Mouse (Mus musculus) hindbrain, embryonic 15.5 days (tissue): ENCODE measurements at regions not wholly inside any gene's neighbourhood (a gene's known extent, or its start where the extent isn't known, plus 50 kb on each side); places are given as distances from the start of the nearest gene placed in this dataset.

Source experiments
- ATAC-seq: fragments of 200-750 bp; cut with Nextera tagmentation; 2 replicates; pipeline ENCODE4 v1.8.0; 2017; ENCODE audit warnings: low read depth, moderate number of reproducible peaks, moderate TSS enrichment; ENCODE audit not compliant: low FRiP score
- H3K27ac ChIP-seq: fragments of 300-500 bp; sonication (generic); replicated peaks from 2 replicates; pipeline ENCODE4 v1.5.1; 2015; ENCODE audit warnings: mild to moderate bottlenecking, inconsistent platforms
- H3K27me3 ChIP-seq: fragments of 300-500 bp; sonication (generic); 2 replicates; pipeline ENCODE4 v1.6.1; 2015; ENCODE audit warnings: control low read depth, inconsistent platforms
- H3K36me3 ChIP-seq: fragments of 300-500 bp; sonication (generic); 2 replicates; pipeline ENCODE4 v1.6.1; 2015; ENCODE audit warnings: control low read depth, inconsistent platforms
- H3K4me1 ChIP-seq: fragments of 300-500 bp; sonication (generic); replicated peaks from 2 replicates; pipeline ENCODE4 v1.6.1; 2015; ENCODE audit warnings: control low read depth, inconsistent platforms
- H3K4me2 ChIP-seq: fragments of 300-500 bp; sonication (generic); 2 replicates; pipeline ENCODE4 v1.6.1; 2015; ENCODE audit warnings: moderate library complexity, mild to moderate bottlenecking, inconsistent platforms
- H3K4me3 ChIP-seq: fragments of 300-500 bp; sonication (generic); 2 replicates; pipeline ENCODE4 v1.5.1; 2015; ENCODE audit warnings: mild to moderate bottlenecking, inconsistent platforms
- H3K9ac ChIP-seq: fragments of 300-500 bp; sonication (generic); 2 replicates; pipeline ENCODE4 v1.6.1; 2015; ENCODE audit warnings: inconsistent platforms
- H3K9me3 ChIP-seq: fragments of 300-500 bp; sonication (generic); 2 replicates; pipeline ENCODE4 v1.6.1; 2016; ENCODE audit warnings: control low read depth, inconsistent platforms
- WGBS: fragments of 180-500 bp; shearing (Covaris S2); methylation state at CpG from one replicate; pipeline ENCODE4 v1.1.7; 2015; 5-methylcytosine and 5-hydroxymethylcytosine counted together

DNA sequence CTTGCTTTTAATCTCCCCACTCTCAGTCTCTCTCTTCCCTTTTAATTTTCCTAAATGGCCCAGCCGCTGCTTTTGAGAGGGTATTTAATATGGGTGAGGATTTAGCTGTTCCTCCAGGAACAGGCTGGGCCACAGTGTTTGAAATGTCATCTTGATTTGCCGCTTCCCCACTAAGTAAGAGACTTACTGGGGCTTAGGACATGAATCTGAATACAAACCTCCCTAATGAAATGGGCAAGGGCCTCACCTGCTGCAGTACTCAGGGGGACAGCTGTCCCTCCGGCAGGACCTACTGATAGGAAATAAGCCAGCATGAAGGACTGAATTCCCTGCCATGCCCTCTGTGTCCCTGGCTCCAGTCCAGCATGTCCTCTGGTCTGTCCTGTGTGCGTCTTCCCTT, 50.6 kb upstream of the Prr23a1 start:
- no peak for ATAC-seq
- Histone ChIP-seq H3K27me3 (no peaks in the 10 kb centered on the region), H3K36me3 (no peaks in the 10 kb centered on the region), H3K27ac (no peak overlapping the region), H3K9ac (no peak overlapping the region), H3K4me1 (no peaks in the 10 kb centered on the region), H3K9me3 (no peaks in the 10 kb centered on the region), H3K4me2 (no peak overlapping the region), H3K4me3 (no peak overlapping the region)
- WGBS: 74% methylated on average over 4 of the region's 4 CpGs

DNA sequence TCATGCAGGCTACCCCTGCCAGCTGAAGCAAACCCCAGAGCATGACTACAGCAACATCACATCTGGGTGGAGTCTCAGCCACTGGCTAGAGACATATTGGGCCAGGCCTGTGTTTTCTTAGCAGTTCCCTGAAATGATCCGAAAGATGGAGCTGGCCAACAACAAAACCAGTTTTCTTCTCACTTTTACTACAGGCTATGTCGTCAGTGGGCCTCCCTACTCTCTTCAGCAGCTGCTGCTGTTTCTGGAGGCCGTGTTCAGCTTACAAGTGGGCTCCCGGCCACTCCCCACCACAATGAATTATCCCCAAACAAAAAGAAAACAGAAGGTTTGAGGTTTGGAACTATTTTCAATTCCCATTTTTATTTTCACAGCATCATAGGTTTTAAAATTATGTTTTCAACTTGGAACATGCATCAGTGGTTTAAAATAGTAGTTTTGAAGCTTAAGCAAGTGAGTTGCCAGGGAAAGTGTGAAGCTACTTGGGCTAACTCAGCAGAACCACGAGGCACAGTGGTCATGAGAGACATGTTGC, 68.6 kb upstream of the Prr23a1 start:
- no peaks in the 10 kb centered on the region for H3K27me3 ChIP-seq
- no peak overlapping the region for H3K27ac ChIP-seq
- no peaks in the 10 kb centered on the region for H3K36me3 ChIP-seq
- no peak for ATAC-seq
- H3K9ac ChIP-seq: no peak overlapping the region
- no peak overlapping the region for H3K4me2 ChIP-seq
- no peak overlapping the region for H3K4me3 ChIP-seq
- 79% methylated on average over 5 of the region's 5 CpGs for WGBS
- no peaks in the 10 kb centered on the region for H3K9me3 ChIP-seq
- H3K4me1 ChIP-seq: no peaks in the 10 kb centered on the region

DNA sequence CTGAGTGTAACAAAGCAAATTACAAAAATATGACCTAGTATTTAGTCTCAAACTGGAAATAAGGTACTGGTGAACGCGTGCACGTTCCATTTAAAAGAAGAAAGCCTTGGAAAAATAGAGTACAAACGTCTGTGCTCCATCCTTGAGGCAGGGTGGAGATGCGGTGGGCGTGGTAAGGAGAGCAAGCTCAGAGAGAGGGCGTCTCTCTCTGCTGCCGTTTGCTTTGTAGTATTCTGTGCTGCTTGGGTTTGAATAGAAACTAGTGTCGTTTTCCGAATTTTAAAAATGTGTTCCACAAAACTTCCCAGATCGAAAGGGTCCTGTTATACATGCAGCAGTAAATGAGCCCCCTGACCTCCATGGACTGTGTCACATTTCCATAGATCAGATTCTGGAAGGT, 69.1 kb upstream of the Prr23a1 start:
- Histone ChIP-seq H3K27me3 (no peaks in the 10 kb centered on the region), H3K4me1 (no peaks in the 10 kb centered on the region), H3K27ac (no peak overlapping the region), H3K36me3 (no peaks in the 10 kb centered on the region), H3K9me3 (no peaks in the 10 kb centered on the region), H3K9ac (no peak overlapping the region), H3K4me2 (no peak overlapping the region), H3K4me3 (no peak overlapping the region)
- ATAC-seq: no peak
- WGBS: 79% methylated on average over 11 of the region's 11 CpGs

DNA sequence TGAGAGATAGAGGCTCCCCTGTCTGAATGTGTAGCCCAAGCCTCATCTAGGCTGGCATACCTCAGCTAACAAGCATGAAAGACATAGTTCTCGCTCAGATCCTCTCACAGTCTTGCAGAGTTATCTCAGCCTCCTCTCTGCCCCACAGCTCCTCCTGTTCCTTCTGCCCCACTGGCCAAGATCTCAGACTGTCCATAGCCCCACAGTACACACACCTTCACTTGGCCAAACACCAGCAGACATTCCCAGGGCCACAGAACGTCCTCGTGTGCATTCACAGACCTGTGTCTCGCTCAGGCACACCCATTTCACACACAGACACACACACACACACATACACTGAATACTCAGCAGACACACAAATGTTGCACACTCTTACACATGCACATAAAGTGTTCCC, 87.5 kb upstream of the Prr23a1 start:
- WGBS: 83% methylated on average over 4 of the region's 4 CpGs
- Histone ChIP-seq H3K4me1 (no peaks in the 10 kb centered on the region), H3K9ac (no peak overlapping the region), H3K4me3 (no peak overlapping the region), H3K4me2 (no peak overlapping the region), H3K9me3 (no peaks in the 10 kb centered on the region), H3K27me3 (no peaks in the 10 kb centered on the region), H3K27ac (no peak overlapping the region), H3K36me3 (no peaks in the 10 kb centered on the region)
- ATAC-seq: no peak

DNA sequence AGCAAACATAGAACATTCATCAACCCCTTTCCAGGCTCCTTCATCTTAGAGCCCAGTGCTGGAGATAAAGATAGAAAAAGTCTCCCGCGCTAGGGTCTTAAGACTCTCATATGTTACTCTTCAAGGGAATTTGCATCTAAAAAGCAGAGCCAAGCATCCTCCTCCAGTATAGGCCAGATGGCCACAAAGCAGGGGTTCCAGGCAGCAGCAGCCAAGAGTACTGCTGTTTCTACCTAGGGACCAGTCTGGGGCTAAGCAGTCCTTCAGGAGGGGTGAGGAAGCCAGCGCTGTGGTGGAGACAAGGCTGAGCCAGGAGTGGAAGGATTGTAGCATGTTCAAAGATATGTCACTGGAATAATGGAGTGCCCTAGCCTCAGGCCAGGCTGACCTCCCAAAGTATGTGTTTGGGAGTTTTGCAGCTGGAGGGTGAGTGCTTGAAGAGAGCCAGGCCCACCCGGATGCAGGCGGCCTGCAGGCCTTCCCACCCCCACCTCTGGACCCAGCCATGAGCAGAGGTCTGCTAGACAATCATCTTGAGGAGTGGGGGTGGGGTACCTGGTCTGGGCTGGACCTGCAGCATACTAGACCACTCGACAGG, 88.8 kb upstream of the Prr23a1 start:
- Histone ChIP-seq H3K4me3 (no peak overlapping the region), H3K36me3 (no peaks in the 10 kb centered on the region), H3K9ac (no peak overlapping the region), H3K4me1 (no peaks in the 10 kb centered on the region), H3K27me3 (no peaks in the 10 kb centered on the region), H3K27ac (no peak overlapping the region), H3K4me2 (no peak overlapping the region), H3K9me3 (no peaks in the 10 kb centered on the region)
- WGBS: 75% methylated on average over 6 of the region's 6 CpGs
- ATAC-seq: no peak

DNA sequence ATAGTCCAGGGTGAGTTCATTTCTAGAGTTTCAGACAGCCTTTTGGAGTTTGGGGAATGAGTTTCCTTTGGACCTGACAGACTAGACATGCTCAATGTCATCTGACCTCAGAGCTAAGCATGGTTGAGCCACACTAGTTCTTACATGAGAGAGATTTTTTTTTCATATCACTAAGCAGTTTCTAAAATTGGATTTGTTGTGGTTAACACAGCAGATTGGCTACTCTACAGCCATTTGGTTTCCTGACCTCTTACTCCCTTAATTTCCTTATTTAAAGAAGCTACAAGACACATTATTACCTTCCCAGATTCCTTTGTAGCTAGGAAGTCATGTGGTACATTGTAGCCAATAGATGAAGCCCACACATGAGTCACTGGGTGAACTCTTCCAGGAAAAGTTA, 98.5 kb upstream of the Prr23a1 start:
- Histone ChIP-seq H3K4me3 (no peak overlapping the region), H3K27ac (no peak overlapping the region), H3K4me2 (no peak overlapping the region), H3K4me1 (no peaks in the 10 kb centered on the region), H3K27me3 (no peaks in the 10 kb centered on the region), H3K36me3 (no peaks in the 10 kb centered on the region), H3K9ac (no peak overlapping the region), H3K9me3 (no peaks in the 10 kb centered on the region)
- no peak for ATAC-seq

DNA sequence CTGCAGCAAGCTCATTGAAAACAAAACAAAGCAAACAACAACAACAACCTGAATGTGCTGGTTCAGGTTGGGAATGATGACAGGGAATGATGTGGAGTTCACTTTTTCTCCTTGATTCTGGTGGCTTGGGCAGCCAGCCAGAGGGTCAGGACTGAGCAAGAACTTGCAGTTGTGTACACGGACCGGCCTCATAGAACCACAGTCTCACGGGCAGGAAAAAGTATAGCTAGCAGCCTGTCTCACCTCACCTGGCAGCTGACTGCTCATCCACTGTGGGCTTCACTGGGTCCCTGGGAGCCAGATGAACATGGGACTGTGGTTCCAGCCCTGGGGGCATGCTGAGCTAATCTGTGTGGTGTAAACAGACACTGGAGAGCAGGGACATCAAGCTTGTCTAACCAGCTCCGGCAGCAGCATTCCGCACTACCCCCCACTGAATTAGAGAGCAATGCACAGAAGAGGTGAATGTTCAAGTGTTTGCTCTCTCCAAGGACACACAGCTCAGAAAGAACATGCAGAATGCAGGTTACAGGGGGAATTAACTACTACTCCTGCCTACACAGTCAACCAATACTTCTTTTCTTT, 114.9 kb upstream of the Prr23a1 start:
- Histone ChIP-seq H3K4me3 (no peak overlapping the region), H3K9me3 (no peaks in the 10 kb centered on the region), H3K4me2 (no peak overlapping the region), H3K9ac (no peak overlapping the region), H3K36me3 (no peaks in the 10 kb centered on the region), H3K27ac (no peak overlapping the region), H3K4me1 (no peaks in the 10 kb centered on the region), H3K27me3 (no peaks in the 10 kb centered on the region)
- 61% methylated on average over 5 of the region's 5 CpGs for WGBS
- no peak for ATAC-seq

DNA sequence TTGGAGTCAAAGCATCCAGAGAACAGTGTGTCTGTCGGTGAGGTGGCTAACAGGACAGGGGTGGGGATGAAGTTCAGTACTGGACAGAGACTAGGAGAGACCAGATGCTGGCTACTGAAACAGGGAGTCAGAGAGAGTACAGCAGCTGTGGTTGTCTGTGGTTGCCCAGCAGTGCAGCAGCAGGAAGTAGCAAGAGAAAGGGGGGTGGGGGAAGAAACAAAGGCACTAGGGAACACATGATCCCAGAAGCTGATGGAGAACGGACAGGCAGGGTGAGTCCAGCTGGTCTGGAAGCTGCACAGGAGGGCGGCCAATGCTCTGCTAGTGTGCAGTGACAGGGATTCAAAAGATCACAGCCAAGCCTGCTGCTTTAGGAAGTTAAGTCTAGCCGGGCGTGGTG, 115.7 kb upstream of the Prr23a1 start:
- WGBS: 50% methylated on average over 5 of the region's 5 CpGs
- H3K9me3 ChIP-seq: no peaks in the 10 kb centered on the region
- H3K9ac ChIP-seq: no peak overlapping the region
- no peaks in the 10 kb centered on the region for H3K36me3 ChIP-seq
- H3K4me1 ChIP-seq: no peaks in the 10 kb centered on the region
- no peaks in the 10 kb centered on the region for H3K27me3 ChIP-seq
- H3K4me2 ChIP-seq: no peak overlapping the region
- ATAC-seq: no peak
- H3K27ac ChIP-seq: no peak overlapping the region
- H3K4me3 ChIP-seq: no peak overlapping the region

DNA sequence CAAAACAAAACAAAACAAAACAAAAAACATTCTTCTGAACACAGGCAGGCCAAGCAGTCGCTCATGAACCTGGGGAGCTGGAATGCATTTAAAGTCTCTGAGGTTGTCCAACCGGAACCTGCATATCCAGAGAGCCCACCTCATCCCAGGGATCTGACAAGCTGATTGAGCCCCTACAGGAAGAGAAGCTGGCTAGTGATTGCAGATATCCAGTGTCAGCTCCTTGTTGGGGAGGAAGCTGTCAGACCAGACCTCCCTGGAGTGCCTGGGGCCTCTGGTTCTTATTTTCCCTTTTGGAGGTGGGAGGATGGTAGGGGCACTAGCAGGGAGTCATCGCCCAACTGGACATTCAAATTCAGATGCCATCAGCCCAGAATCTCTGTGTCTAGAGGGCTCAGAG, 119.4 kb upstream of the Prr23a1 start:
- no peak overlapping the region for H3K9ac ChIP-seq
- no peaks in the 10 kb centered on the region for H3K27me3 ChIP-seq
- no peak overlapping the region for H3K4me2 ChIP-seq
- no peaks in the 10 kb centered on the region for H3K9me3 ChIP-seq
- no peaks in the 10 kb centered on the region for H3K4me1 ChIP-seq
- no peaks in the 10 kb centered on the region for H3K36me3 ChIP-seq
- no peak overlapping the region for H3K27ac ChIP-seq
- ATAC-seq: no peak
- H3K4me3 ChIP-seq: no peak overlapping the region
- 87% methylated on average over 3 of the region's 3 CpGs for WGBS

DNA sequence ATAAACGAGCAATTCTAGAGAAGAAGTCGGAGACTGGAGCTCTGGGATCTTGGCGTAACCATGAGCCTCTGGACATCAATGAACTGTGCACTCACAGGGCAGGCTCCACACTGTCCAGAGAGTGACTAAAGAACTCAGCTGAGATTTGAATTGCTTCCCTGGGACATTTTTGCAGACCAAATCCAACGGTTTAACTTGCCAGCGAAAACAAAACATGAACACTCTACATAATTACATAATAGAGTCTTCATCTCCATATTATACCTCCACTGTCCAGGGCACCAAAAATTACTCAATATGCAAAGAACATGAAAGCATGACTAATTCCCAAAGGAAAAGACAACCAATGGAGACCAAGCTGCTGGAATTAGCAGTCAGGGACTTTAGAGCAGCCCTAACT, 119.9 kb upstream of the Mrps22 start:
- Histone ChIP-seq H3K9me3 (no peaks in the 10 kb centered on the region), H3K4me2 (no peak overlapping the region), H3K27me3 (no peaks in the 10 kb centered on the region), H3K27ac (no peak overlapping the region), H3K4me3 (no peak overlapping the region), H3K9ac (no peak overlapping the region), H3K4me1 (no peaks in the 10 kb centered on the region), H3K36me3 (no peaks in the 10 kb centered on the region)
- ATAC-seq: no peak
- 92% methylated on average over 5 of the region's 5 CpGs for WGBS

DNA sequence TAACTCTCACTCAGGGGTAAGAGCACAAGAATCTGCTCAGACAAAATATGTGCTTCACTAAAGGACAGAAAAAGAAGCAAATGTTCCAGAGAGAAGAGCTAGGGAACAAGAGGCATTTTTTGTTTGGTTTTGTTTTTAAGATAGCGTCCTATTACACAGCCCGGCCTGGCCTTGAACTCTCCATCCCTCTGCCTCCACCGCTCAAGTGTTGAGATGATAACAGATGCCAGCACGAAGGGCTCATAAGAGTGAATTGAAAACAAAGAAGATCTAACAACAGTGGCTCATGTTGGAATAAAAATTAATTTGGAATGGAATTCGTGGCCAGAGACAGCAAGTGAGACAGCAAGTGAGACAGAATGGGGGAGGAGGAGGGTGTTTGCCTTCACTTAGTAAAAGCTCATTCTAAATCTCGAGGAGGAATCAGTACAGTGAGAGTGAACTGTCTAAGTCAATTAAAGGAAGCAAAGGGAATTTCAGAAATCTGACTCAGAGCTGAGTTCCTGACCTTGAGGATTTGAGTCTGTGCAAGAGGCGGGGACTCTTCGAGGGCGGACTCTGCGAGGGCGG, 116.3 kb upstream of the Mrps22 start:
- 86% methylated on average over 11 of the region's 11 CpGs for WGBS
- H3K27me3 ChIP-seq: no peaks in the 10 kb centered on the region

DNA sequence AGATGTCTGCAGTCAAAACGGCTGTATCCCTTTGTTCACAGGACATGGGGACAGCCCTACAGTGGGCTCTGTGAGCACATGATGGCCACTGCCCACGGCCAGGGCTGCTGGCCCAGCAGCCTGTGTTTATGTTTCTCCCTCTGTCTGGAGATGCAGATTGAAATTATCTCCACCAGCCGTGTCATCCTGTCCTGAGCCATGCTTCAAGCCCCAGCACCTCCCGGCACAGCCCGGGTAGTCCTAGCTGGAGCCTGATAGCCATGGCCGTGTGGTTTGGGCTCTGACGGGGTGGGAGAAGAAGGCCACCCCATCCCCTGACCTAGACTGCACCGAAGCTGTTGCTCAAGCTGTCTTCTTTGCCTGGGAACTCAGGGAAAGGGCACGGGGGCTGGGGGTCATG, 113.2 kb upstream of the Mrps22 start:
- Histone ChIP-seq H3K27me3 (no peaks in the 10 kb centered on the region), H3K4me3 (no peak overlapping the region), H3K4me1 (no peaks in the 10 kb centered on the region), H3K9ac (no peak overlapping the region), H3K36me3 (no peaks in the 10 kb centered on the region), H3K27ac (no peak overlapping the region), H3K9me3 (no peaks in the 10 kb centered on the region), H3K4me2 (no peak overlapping the region)
- no peak for ATAC-seq
- WGBS: 91% methylated on average over 9 of the region's 9 CpGs

More for the DNA sequence above, 116.3 kb upstream of the Mrps22 start:
- Histone ChIP-seq H3K4me3 (no peak overlapping the region), H3K9ac (no peak overlapping the region), H3K4me1 (no peaks in the 10 kb centered on the region), H3K36me3 (no peaks in the 10 kb centered on the region), H3K9me3 (no peaks in the 10 kb centered on the region), H3K27ac (no peak overlapping the region), H3K4me2 (no peak overlapping the region)
- ATAC-seq: no peak

DNA sequence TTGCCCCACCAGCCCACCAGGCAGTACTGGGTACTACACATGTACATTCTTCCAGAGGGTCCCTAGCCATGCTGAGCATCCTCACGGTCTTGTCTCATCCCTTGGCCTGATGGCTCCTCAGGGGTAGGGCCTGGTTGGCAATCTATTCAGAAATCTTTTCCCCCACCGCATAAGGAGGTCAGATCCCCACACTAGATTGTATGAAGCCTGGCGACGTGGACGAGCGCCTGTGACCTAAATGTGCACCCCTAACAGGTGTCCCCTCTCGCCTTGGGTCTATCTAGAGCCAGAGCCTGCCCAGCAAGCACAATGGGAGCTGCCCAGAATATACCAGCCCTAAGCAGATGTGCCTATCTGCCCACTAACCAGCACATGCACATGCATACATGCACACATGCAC, 111.4 kb upstream of the Mrps22 start:
- H3K9ac ChIP-seq: no peak overlapping the region
- no peaks in the 10 kb centered on the region for H3K27me3 ChIP-seq
- no peaks in the 10 kb centered on the region for H3K4me1 ChIP-seq
- no peak for ATAC-seq
- WGBS: 96% methylated on average over 7 of the region's 7 CpGs
- no peak overlapping the region for H3K4me3 ChIP-seq
- no peak overlapping the region for H3K27ac ChIP-seq
- no peak overlapping the region for H3K4me2 ChIP-seq
- H3K9me3 ChIP-seq: no peaks in the 10 kb centered on the region
- no peaks in the 10 kb centered on the region for H3K36me3 ChIP-seq
